8 mouse cellular contexts compared by ENCODE assay signal in the genomic region with DNA sequence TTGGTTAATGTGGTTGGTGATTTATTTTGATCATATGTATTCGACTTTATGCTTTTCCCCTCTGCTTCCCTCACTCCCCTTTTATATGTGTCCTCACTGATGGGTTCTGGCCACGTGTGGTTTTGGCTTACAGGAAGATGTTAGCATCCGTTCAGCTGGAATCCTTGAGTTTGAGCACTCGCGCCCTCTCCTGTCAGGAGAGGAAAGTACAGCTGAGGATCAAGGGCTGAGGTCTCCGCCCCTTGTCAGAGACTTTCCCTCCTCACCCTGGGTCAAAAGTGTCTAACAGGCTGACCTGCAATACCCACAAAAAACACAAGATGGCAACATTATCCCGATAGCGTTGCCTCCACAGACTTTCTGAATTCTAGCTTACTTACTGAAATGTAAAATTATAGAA. TPM values are rescaled to one million over a fixed set of nuclear protein-coding genes. Genes with fewer than 3 reads are reported as not detected.
DNase-seq lines count a peak whose midpoint lies in the region; ATAC-seq and TF ChIP-seq lines count a peak whose summit lies in the region.

No protein-coding gene starts in this region.

- WGBS in forebrain, embryonic 15.5 days, result 2% methylated on average over 8 of the region's 8 CpGs
- 0% methylated on average over 8 of the region's 8 CpGs for WGBS in lung, postnatal 0 days

- peak; percentile 64 for DNase-seq in G1E (ENCODE audit: low spot score)
- DNase-seq in c-Kit-positive CD71-positive TER-119-negative erythroid progenitor cells, embryonic 14.5 days (ENCODE audit: low read depth), result peak; percentile 70
- DNase-seq in heart, postnatal 4 days, result peak; percentile 93
- DNase-seq in layer of hippocampus, adult 2 months (ENCODE audit: low spot score in 2 of 2), result peak; percentile 39 to 68
- DNase-seq in lung, postnatal 0 days (ENCODE audit: low spot score), result peak; percentile 96
- peak; percentile 93 for DNase-seq in retina, postnatal 7 days (ENCODE audit: low read depth, low spot score)
- DNase-seq in urinary bladder, adult 18-20 months (ENCODE audit: low spot score in 2 of 2), result peak; percentile 62 to 71

- no peak overlapping the region for H3K4me3 ChIP-seq in G1E (ENCODE audit: low read depth, low read length)
- H3K4me3 ChIP-seq in forebrain, embryonic 15.5 days, result no peak overlapping the region
- no peak overlapping the region for H3K4me3 ChIP-seq in layer of hippocampus, adult 2 months
- no peak overlapping the region for H3K4me3 ChIP-seq in lung, postnatal 0 days (ENCODE audit: low read depth, low read length)

- H3K4me2 ChIP-seq in forebrain, embryonic 15.5 days (replicated peaks), result no peak overlapping the region
- no peak overlapping the region for H3K4me2 ChIP-seq in lung, postnatal 0 days (replicated peaks; ENCODE audit: low read depth, low read length)

- H3K9ac ChIP-seq in forebrain, embryonic 15.5 days (replicated peaks), result no peak overlapping the region
- H3K9ac ChIP-seq in lung, postnatal 0 days (replicated peaks; ENCODE audit: low read depth), result no peak overlapping the region

- peak; percentile 77 for TF ChIP-seq CTCF in G1E (IDR thresholded peaks at IDR 0.05; ENCODE audit: low read depth, low read length)
- peak; percentile 92 for TF ChIP-seq CTCF in layer of hippocampus, adult 2 months (conservative IDR thresholded peaks at IDR 0.05)
- peak; percentile 97 for TF ChIP-seq CTCF in lung, postnatal 0 days (IDR thresholded peaks at IDR 0.05)

- no peaks in the 10 kb centered on the region for H3K36me3 ChIP-seq in G1E (replicated peaks)
- H3K36me3 ChIP-seq in forebrain, embryonic 15.5 days, result no peaks in the 10 kb centered on the region
- no peaks in the 10 kb centered on the region for H3K36me3 ChIP-seq in lung, postnatal 0 days (ENCODE audit: insufficient read depth, low read length)

- no peak overlapping the region for H3K27ac ChIP-seq in forebrain, embryonic 15.5 days (replicated peaks)
- H3K27ac ChIP-seq in layer of hippocampus, adult 2 months, result no peak overlapping the region
- H3K27ac ChIP-seq in lung, postnatal 0 days (ENCODE audit: low read length), result no peak overlapping the region

- H3K27me3 ChIP-seq in G1E (ENCODE audit: insufficient read depth, low read length), result peaks cover 29% of the 10 kb centered on the region
- H3K27me3 ChIP-seq in forebrain, embryonic 15.5 days, result no peaks in the 10 kb centered on the region
- no peaks in the 10 kb centered on the region for H3K27me3 ChIP-seq in lung, postnatal 0 days (replicated peaks; ENCODE audit: insufficient read depth, low read length)

- no peaks in the 10 kb centered on the region for H3K4me1 ChIP-seq in G1E (ENCODE audit: insufficient read depth, low read depth, low read length)
- no peaks in the 10 kb centered on the region for H3K4me1 ChIP-seq in forebrain, embryonic 15.5 days
- no peaks in the 10 kb centered on the region for H3K4me1 ChIP-seq in lung, postnatal 0 days (ENCODE audit: insufficient read depth, low read depth, low read length)

- ATAC-seq in G1E (ENCODE audit: extremely low read depth, insufficient number of reproducible peaks, low FRiP score, poor library complexity, severe bottlenecking), result peak; percentile 45
- ATAC-seq in forebrain, embryonic 15.5 days (replicated peaks), result 0 out of 2 replicates have a peak, but pooled peaks have one; percentile 13
- ATAC-seq in lung, postnatal 0 days, result peak; percentile 85

- TF ChIP-seq EP300 in lung, postnatal 0 days (IDR thresholded peaks at IDR 0.05), result no peak

- H3K9me3 ChIP-seq in G1E (replicated peaks), result no peaks in the 10 kb centered on the region
- H3K9me3 ChIP-seq in forebrain, embryonic 15.5 days, result no peaks in the 10 kb centered on the region
- no peaks in the 10 kb centered on the region for H3K9me3 ChIP-seq in lung, postnatal 0 days (ENCODE audit: low read length)

RNA-seq across cellular contexts. Expression of gene Nr2e3, which starts 1.2 kb away (rescaled TPM):
- not detected in 2 replicates for total RNA-seq in G1E (2014; fragmentation: Nextera tagmentation)
- 0.27 TPM in 1 of 2 replicates, not detected in the other for total RNA-seq in G1E (2017)
- not detected in 2 replicates for polyA plus RNA-seq in G1E (2012)
- not detected in 2 replicates for polyA plus RNA-seq in forebrain, embryonic 15.5 days (2015; fragmentation: Nextera tagmentation; extraction: Ambion mirVana)
- total RNA-seq in heart, postnatal 4 days (2021), result not detected
- not detected for total RNA-seq in layer of hippocampus, adult 2 months (2021)
- not detected in 2 replicates for polyA plus RNA-seq in lung, postnatal 0 days (2015; fragmentation: Nextera tagmentation; extraction: Ambion mirVana)

Comparison
In these comparisons a context has a peak if more than half of its experiments do, and no peak if none do; other contexts are left out.
1. ATAC-seq: peak in every context shown above with its lines; median percentile 85 in lung, postnatal 0 days; 45 in G1E; 13 in forebrain, embryonic 15.5 days.